Mouse (Mus musculus) testis, adult 2 months (tissue): ENCODE data around the gene Ddx39.

Experiments
- CTCF ChIP-seq: fragments of 200-500 bp; IDR thresholded peaks from 2 replicates; pipeline ENCODE4 v1.5.1; 2012; ENCODE audit warnings: low read depth, mild to moderate bottlenecking, inconsistent platforms, low read length, moderate library complexity; ENCODE audit not compliant: control insufficient read depth, insufficient read depth, insufficient replicate concordance
- POLR2A ChIP-seq: fragments of 200-500 bp; IDR thresholded peaks from 2 replicates; pipeline ENCODE4 v1.6.1; 2012; ENCODE audit warnings: low read depth, mild to moderate bottlenecking, inconsistent platforms, low read length, moderate library complexity; ENCODE audit not compliant: control insufficient read depth

DNA sequence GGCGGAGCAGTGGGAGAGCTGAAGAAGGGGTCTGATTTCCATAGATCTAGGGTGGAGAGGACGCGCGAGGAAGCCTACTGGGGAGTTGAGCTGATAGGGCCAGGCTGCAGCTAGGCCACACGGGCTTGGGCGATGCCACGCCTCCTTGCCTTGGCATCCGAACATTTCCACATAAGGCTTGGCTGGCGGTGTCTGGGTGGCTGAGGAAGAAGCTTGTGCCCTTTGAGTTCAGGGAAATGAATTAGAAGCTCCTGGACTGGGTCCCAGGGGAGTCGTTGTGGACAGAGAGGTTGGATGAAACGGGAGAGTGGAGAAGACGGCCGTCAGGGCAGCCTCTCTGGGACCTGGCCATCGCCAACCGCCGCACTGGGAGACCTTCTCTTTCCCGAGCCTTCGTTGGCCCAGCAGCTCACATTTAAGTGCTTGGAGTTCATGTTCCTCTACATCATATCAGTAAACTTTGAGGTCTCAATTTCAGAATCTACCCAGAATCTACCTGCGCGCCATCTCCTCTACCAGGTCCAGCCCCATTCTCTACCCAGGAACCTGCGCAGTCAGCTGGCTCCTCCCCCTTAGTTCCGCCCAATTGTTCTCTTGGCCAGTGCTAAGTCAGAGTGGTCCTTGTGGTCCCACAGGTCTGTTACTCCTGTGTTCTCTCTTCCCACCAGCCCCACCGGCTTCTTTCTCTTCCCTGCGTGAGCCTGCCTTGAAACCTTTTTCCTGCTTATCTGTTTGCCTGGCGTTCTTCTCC lies 57.9 kb downstream of the Ddx39 start:
- TF ChIP-seq POLR2A = 0 out of 2 replicates have a peak, but pooled peaks have one; percentile 14
- no peak for TF ChIP-seq CTCF
